Mouse (Mus musculus): Measurements from ENCODE around the gene Gm14391. TPM values are rescaled to one million over a fixed set of nuclear protein-coding genes. Genes with fewer than 3 reads are reported as not detected.
"Not testable (repeated sequence)": the region's sequence is repeated elsewhere in the genome, so short reads cannot be mapped to it uniquely, and the experiment has no call there.

The Gm14391 gene
- polyA plus RNA-seq, 1 experiment from 2014 or later = 5.7 TPM

DNA sequence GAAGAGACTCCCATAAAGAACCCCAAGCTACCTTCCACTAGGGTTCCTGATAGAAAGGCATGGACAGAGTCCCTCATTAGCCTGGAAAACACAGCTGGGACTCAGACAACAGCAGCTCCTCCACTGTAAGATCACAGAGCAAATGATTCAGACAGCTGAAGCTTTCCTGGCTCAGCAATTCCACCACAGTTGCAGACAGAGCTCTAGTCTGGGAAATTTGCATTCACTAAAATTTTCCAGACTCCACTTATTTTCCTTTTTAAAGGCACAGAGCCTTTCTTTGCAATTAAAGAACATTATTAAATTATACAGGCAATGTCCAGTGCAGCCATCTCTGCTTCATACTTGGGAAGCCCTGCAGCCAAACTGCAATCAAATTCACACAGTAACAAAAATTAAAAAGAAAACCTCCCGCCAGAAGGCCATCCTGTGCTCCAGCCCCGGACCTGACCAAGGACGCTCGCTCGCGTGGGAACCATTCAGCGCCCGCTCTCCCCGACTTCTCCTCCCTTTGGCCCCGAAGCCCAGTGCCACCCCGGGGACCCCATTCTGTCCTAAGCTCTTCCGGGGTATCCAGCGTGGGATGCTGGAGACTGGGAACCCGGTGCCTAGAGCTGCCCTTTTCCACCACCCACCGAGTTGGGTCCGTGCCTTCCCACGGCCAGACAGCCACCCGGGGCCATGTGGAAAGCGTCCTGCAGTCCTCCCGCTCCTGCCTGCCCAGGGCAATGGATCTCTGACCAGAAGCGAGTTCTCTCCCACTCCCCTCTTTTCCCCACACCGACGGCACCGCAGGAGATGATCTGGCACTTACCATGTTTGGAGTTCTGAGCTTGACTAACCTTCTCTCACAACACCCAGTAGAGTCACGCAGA, 65.4 kb downstream of the Gm14391 start:
- not testable (repeated sequence) for H3K9ac ChIP-seq; ATAC-seq (ENCODE audit: low FRiP score, low read depth); H3K4me1 ChIP-seq; H3K27me3 ChIP-seq (replicated peaks); H3K36me3 ChIP-seq; H3K9me3 ChIP-seq; H3K27ac ChIP-seq
- 2% methylated on average over 25 of the region's 25 CpGs for WGBS
- Histone ChIP-seq H3K4me3 (peak overlapping the region; percentile 35), H3K4me2 (replicated peaks) (peak overlapping the region; percentile 47)

Other genes with a start within 250 kb of the Gm14391 start
- not detected in 2 replicates for gene Gm14444, start 196.7 kb downstream of the Gm14391 start, polyA plus RNA-seq (2016; fragmentation: Nextera tagmentation; extraction: Ambion mirVana)
- gene Gm14393, start 139.1 kb downstream of the Gm14391 start, polyA plus RNA-seq (2016; fragmentation: Nextera tagmentation; extraction: Ambion mirVana) = 0.61 TPM in 1 of 2 replicates, not detected in the other
- gene Gm14399, start 64.9 kb downstream of the Gm14391 start, polyA plus RNA-seq (2016; fragmentation: Nextera tagmentation; extraction: Ambion mirVana) = 2.6 and 5.6 TPM in 2 replicates
- gene Gm14443, start 31.0 kb downstream of the Gm14391 start, polyA plus RNA-seq (2016; fragmentation: Nextera tagmentation; extraction: Ambion mirVana) = 0.74 and 0.89 TPM in 2 replicates
- 2.1 TPM in 1 of 2 replicates, not detected in the other for gene Gm14440, start 68.2 kb upstream of the Gm14391 start, polyA plus RNA-seq (2016; fragmentation: Nextera tagmentation; extraction: Ambion mirVana)
- gene Gm4631, start 131.3 kb upstream of the Gm14391 start, polyA plus RNA-seq (2016; fragmentation: Nextera tagmentation; extraction: Ambion mirVana) = 12.6 and 14.2 TPM in 2 replicates
- 4.8 and 4.9 TPM in 2 replicates for gene Zfp968, start 165.5 kb upstream of the Gm14391 start, polyA plus RNA-seq (2016; fragmentation: Nextera tagmentation; extraction: Ambion mirVana)
- gene Gm4724, start 228.9 kb upstream of the Gm14391 start, polyA plus RNA-seq (2016; fragmentation: Nextera tagmentation; extraction: Ambion mirVana) = 12.5 and 21.2 TPM in 2 replicates